Comparison of ENCODE assay signal across 34 mouse cellular contexts in the genomic region with DNA sequence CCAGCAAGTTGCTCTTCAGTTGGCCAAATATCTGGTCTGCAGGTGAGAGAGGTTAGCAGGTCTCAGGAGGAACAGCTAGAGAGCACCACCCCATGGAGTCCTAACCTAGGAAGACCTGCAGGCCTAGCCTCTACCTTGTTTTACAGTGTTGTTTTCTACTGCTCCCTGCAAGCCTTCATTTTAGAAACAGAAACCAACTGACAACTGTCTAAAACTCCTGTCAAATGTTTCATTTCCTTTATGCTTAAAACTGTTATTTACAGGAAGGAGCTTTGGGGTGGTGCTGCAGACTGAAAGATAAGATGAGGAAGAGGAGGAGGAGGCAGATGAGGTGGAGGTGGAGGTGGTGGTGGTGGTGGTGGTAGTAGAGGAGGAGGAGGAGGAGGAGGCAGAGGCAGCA.
DNase-seq lines count a peak whose midpoint lies in the region; ATAC-seq lines count a peak whose summit lies in the region.
"Had no signal": no experiment of that assay in that cellular context is flagged by ENCODE, and none has a peak within 500 bp of the region (broad histone marks: within the 10 kb centered on the region; RNA-seq: fewer than 3 reads in every experiment).

No protein-coding gene starts in this region.

- peak; percentile 65 for ATAC-seq in activated CD4-positive, CD25-positive, alpha-beta regulatory T cell, adult 4 months
- peak; percentile 46 for ATAC-seq in megakaryocyte, adult 5-6 weeks (ENCODE audit: poor library complexity, severe bottlenecking)
- no peak for ATAC-seq in midbrain, embryonic 11.5 days (ENCODE audit: low FRiP score)
- ATAC-seq: forebrain, embryonic 16.5 days; hindbrain, embryonic 16.5 days; intestine, postnatal 0 days; liver, embryonic 12.5 days; liver, postnatal 0 days; midbrain, embryonic 16.5 days had no signal

- intact Hi-C loops in left cerebral cortex, postnatal 10 days (cut with DNase I): no loop called here

- DNase-seq in 416B (ENCODE audit: low read depth): peak; percentile 38
- peak; percentile 44 for DNase-seq in CD4-positive, CD25-positive, alpha-beta regulatory T cell, adult 2 months (ENCODE audit: low read depth, low spot score)
- no peak for DNase-seq in right cerebral cortex, postnatal 25 days
- no peak for DNase-seq in midbrain, embryonic 11.5 days (ENCODE audit: low spot score, missing footprints)
- no peak for DNase-seq in right cerebral cortex, postnatal 4 days
- DNase-seq in left cerebral cortex, postnatal 10 days (ENCODE audit: extremely low spot score in 1 of 2, low spot score in 2 of 2): no peak
- DNase-seq: adrenal gland, postnatal 10 days; B cell, adult 2 months; cerebellum, adult 11 months; cerebellum, postnatal 10 days; gastrocnemius, adult 2 months; gastrocnemius, postnatal 36 days; heart, adult 18-20 months; kidney, adult 9 months; kidney, postnatal 36 days; left cerebral cortex, postnatal 4 days; liver, postnatal 0 days; lung, postnatal 36 days; right cerebral cortex, adult 18-20 months; thymus, postnatal 36 days had no signal

- H3K36me3 ChIP-seq in midbrain, embryonic 11.5 days (ENCODE audit: control insufficient read depth, insufficient read depth, low read length): no peaks in the 10 kb centered on the region
- H3K36me3 ChIP-seq: hindbrain, embryonic 10.5 days; liver, embryonic 12.5 days; midbrain, embryonic 10.5 days; neural tube, embryonic 12.5 days; stomach, embryonic 15.5 days had no signal

- H3K9ac ChIP-seq in midbrain, embryonic 11.5 days (ENCODE audit: low read length): no peak overlapping the region
- H3K9ac ChIP-seq: liver, embryonic 12.5 days; liver, postnatal 0 days; neural tube, embryonic 12.5 days; stomach, embryonic 15.5 days had no signal

- no peaks in the 10 kb centered on the region for H3K27me3 ChIP-seq in midbrain, embryonic 11.5 days (ENCODE audit: control insufficient read depth, insufficient read depth, low read length)
- H3K27me3 ChIP-seq: liver, embryonic 12.5 days; neural tube, embryonic 12.5 days; stomach, embryonic 15.5 days had no signal

- peaks cover 7% of the 10 kb centered on the region; the same call in 1 of the 2 replicates for H3K9me3 ChIP-seq in midbrain, embryonic 11.5 days (ENCODE audit: control insufficient read depth, low read length)
- H3K9me3 ChIP-seq: liver, embryonic 12.5 days; stomach, embryonic 15.5 days had no signal

- no peak overlapping the region for H3K27ac ChIP-seq in midbrain, embryonic 11.5 days (ENCODE audit: low read depth, low read length)
- H3K27ac ChIP-seq: gastrocnemius, adult 2 months; hindbrain, embryonic 10.5 days; layer of hippocampus, adult 2 months; liver, embryonic 12.5 days; midbrain, embryonic 10.5 days; neural tube, embryonic 12.5 days; stomach, embryonic 15.5 days had no signal

- no peak overlapping the region for H3K4me3 ChIP-seq in midbrain, embryonic 11.5 days (ENCODE audit: low read depth, low read length)
- H3K4me3 ChIP-seq: erythroblast, embryonic 14.5 days; gastrocnemius, adult 2 months; hindbrain, embryonic 10.5 days; layer of hippocampus, adult 2 months; liver, embryonic 12.5 days; midbrain, embryonic 10.5 days; neural tube, embryonic 12.5 days; stomach, embryonic 15.5 days had no signal

- no peaks in the 10 kb centered on the region for H3K4me1 ChIP-seq in midbrain, embryonic 11.5 days (ENCODE audit: control insufficient read depth, insufficient read depth, low read length)
- H3K4me1 ChIP-seq: hindbrain, embryonic 10.5 days; liver, embryonic 12.5 days; midbrain, embryonic 10.5 days; neural tube, embryonic 12.5 days; stomach, embryonic 15.5 days had no signal

- no peak overlapping the region for H3K4me2 ChIP-seq in midbrain, embryonic 11.5 days
- H3K4me2 ChIP-seq: heart, embryonic 11.5 days; liver, embryonic 12.5 days; neural tube, embryonic 12.5 days; stomach, embryonic 15.5 days had no signal

Comparison
In these comparisons a context has a peak if more than half of its experiments do, and no peak if none do; other contexts are left out.
1. DNase-seq: peak in 416B (single experiment) and CD4-positive, CD25-positive, alpha-beta regulatory T cell, adult 2 months (single experiment); none in right cerebral cortex, postnatal 25 days (single experiment), midbrain, embryonic 11.5 days (single experiment), right cerebral cortex, postnatal 4 days (single experiment) and left cerebral cortex, postnatal 10 days (0 of 2).